Mouse (Mus musculus) left cerebral cortex, postnatal 10 days (tissue): Measurements from ENCODE around the gene Vmn2r110. TPM values are rescaled to one million over a fixed set of nuclear protein-coding genes. Genes with fewer than 3 reads are reported as not detected.

Experiments
- DNase-seq, 2 experiments: peaks; one replicate each; pipeline ENCODE4 v3.0.0; 2021 to 2022; ENCODE audit warnings: low spot score in 2 of 2, mixed read lengths in 1 of 2; ENCODE audit errors: extremely low spot score in 1 of 2
- intact Hi-C: fragments of 180-260 bp; cut with DNase I; formaldehyde crosslinking; loops from one replicate; pipeline ENCODE4 v1.15.1; 2025
- total RNA-seq, 2 experiments: library from RNA; stranded (reverse); gene quantifications; 2 replicates each; pipeline ENCODE4 v1.2.3; 2021

The Vmn2r110 gene
- total RNA-seq = not detected

DNA sequence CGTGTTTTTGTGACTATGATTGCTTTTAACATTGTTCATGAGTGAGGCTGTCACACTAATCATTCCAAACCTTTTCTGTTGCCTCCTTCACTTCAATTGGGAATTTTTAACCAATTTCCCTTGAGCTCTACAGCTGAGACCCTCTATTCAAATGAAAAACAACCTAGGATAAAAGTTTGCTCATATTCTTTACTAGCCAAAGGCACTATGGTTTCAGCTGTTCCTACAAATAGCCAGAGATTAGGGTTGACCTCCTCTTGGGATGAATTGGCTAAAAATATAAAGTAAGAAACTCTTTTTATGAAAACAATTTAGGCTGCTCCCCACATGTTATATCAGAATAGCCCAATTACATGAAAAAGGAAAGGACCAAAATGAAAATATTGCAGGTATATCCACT lies at the start of gene Vmn2r110:
Gene Vmn2r110, minus strand, starts transcription at position 101 of the 400 bp plus-strand sequence.
- intact Hi-C loops = no loop called here
- DNase-seq = no peak

DNA sequence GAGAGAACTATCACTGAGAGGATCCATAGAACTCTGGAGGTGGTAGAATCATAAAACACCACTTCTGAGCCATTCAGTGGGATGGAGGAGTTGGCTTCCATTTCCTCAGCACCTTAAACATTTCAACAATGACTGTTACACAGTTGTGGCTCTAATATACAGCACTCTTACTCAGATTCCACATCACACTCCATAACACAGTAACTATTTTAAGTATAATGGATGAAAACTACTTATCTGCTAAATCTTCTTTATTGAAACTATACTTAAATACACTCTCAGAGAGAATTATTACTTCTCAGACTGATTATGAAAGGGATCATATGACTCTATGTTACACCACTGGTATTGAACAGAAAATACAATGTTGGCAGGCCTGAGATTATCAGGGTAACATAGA lies 28.6 kb upstream of the Vmn2r110 start, which contains the start of gene Fpr-rs3:
Gene Fpr-rs3, minus strand, starts transcription at position 101 of the 400 bp plus-strand sequence.
- no peak for DNase-seq
- intact Hi-C loops = no loop called here

DNA sequence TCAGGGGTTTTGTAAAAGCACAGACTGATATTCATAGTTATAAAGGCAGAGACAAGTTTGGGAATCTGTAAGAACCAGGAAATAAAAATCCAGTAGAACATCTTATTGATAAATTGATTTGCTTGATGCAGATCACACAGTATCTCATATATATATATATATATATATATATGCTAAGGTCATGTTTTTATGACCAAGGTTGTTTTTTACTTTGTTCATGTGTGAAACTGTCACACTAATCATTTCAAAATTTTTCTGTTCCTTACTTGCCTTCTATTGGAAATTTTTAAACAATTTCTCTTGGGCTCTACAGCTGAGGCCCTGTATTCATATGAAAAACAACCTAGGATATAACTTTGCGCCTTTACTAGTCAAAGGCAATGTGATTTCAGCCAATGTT lies 31.6 kb downstream of the Vmn2r110 start, which contains the start of gene Vmn2r109:
Gene Vmn2r109, minus strand, starts transcription at position 101 of the 400 bp plus-strand sequence.
- intact Hi-C loops = no loop called here
- no peak for DNase-seq

Other genes starting within 250 kb of the Vmn2r110 start
- not detected for gene Vmn1r224, start 182.3 kb downstream of the Vmn2r110 start, total RNA-seq
- not detected for gene Vmn2r108, start 115.1 kb downstream of the Vmn2r110 start, total RNA-seq
- gene Vmn1r225, start 98.3 kb downstream of the Vmn2r110 start, total RNA-seq = not detected
- not detected for gene Vmn2r109, start 31.7 kb downstream of the Vmn2r110 start, total RNA-seq
- gene Fpr-rs3, start 28.5 kb upstream of the Vmn2r110 start, total RNA-seq = not detected
- not detected for gene Vmn1r226, start 86.4 kb upstream of the Vmn2r110 start, total RNA-seq
- not detected for gene Vmn1r227, start 133.4 kb upstream of the Vmn2r110 start, total RNA-seq
- gene Vmn1r228, start 189.7 kb upstream of the Vmn2r110 start, total RNA-seq = not detected
- under 1 TPM; 0.10 to 0.11 TPM for gene Vmn1r229, start 215.1 kb upstream of the Vmn2r110 start, total RNA-seq
- gene Vmn1r230, start 244.0 kb upstream of the Vmn2r110 start, total RNA-seq = not detected